Mouse (Mus musculus): ENCODE measurements around the gene Bcl2.
"Not testable (repeated sequence)": the region's sequence is repeated elsewhere in the genome, so short reads cannot be mapped to it uniquely, and the experiment has no call there.

Gene Bcl2

DNA sequence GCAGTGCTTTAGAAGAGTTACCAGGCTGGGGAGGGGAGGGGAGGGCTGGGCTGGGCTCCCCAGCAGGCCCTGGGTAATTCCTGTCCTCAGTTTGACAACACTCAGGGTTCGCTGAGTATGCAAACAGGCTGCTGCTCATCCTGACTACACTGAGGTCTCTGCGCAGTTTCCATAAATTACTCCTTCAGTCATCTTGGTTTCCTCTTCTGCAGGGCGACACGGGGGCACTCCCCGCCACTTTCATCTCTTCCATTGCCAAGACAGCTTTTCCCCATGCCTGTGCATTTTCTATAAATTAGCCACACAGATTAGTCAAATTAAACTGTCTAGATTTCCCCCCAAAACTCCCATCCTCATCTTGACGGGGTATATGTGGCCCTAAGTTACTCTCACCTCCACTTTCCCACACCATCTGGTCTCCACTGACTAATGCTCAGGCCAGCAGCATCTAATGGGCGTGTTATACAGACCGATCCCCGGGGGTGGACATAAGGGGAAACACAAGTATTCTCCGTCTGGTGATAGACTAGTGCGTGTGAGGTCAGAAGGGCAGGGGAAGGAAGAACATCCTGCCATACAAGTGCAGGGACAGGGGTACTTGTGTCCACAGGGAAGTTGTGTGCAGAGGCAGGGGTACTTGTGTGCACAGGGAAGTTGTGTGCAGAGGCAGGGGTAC is 152.9 kb downstream of the Bcl2 start:
- no peak for DNase-seq (ENCODE audit: extremely low read depth, low read depth, low spot score)

DNA sequence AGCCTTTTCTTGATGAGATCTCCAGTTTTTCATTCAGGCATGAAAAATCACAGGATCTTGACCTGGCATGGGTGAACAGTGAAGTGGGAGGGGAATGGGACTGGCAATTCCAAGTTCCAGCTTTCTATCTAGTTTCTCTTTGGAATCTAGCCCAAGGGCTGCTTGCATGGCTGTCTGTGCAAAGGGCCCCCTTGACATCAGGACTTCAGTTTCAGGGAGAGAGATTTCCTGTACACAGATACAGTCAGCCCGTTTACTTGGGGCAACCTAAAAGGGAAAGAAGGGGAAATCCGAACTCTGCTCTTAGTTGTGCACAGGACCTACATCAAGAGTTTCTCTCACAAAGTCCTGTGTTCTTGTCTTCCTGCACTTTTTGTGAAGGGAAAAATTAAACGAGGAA is 154.0 kb downstream of the Bcl2 start:
- DNase-seq (ENCODE audit: extremely low read depth, low read depth, low spot score), result no peak

DNA sequence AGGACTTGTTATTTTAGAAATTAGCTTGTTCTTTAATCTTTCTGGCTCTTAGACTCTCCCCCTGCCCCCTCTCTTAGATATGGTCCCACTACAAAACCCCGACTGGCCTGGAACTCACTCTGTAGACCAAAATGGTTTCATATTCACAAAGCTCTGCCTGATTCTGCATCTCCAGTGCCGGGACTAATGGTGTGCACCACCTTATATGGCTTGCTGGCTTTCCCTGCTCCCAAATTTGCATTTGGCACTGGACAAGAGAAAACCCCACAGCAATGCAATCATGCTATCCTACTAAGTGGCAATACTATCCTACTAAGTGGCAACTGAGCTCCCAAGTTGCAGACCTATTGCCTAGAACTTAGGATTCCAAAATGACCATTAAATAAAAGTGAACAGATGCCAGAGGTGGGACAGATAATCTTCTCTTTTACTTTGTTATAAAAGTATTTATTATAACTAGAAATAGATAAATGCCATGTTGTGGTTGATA is 154.9 kb downstream of the Bcl2 start:
- DNase-seq (ENCODE audit: extremely low read depth, low read depth, low spot score), result no peak

DNA sequence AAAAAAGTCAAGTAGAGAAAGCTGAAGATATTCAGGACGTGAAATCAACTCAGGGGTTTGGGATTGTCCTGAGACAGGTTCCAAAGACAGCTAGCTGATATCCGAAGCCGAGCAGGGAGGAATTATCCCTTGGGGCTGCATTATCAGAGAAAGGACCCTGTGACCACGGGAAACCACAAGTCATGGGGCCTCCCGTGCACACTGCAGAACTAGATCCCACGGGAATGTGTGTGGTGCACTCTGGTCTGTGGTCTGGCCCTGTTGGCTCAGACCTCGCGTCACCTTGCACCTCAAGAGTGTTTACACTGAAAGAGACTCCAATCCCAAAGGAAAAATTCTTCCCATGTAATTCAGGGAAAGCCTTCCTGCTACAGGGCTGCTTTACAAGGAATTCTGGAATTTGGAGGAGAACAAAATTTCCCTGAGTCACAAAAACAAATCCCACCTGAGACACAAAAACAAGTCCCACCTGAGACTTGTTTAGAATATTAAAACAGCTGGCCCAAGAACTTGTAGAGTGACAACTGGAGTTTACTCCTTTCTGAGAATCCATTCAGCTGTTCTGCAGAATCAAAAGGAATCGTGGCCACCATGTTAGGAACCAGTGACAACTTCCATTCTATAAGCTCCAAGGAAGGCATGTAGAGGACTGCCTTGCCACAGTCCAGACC is 158.4 kb downstream of the Bcl2 start:
- DNase-seq (ENCODE audit: extremely low read depth, low read depth, low spot score), result no peak

DNA sequence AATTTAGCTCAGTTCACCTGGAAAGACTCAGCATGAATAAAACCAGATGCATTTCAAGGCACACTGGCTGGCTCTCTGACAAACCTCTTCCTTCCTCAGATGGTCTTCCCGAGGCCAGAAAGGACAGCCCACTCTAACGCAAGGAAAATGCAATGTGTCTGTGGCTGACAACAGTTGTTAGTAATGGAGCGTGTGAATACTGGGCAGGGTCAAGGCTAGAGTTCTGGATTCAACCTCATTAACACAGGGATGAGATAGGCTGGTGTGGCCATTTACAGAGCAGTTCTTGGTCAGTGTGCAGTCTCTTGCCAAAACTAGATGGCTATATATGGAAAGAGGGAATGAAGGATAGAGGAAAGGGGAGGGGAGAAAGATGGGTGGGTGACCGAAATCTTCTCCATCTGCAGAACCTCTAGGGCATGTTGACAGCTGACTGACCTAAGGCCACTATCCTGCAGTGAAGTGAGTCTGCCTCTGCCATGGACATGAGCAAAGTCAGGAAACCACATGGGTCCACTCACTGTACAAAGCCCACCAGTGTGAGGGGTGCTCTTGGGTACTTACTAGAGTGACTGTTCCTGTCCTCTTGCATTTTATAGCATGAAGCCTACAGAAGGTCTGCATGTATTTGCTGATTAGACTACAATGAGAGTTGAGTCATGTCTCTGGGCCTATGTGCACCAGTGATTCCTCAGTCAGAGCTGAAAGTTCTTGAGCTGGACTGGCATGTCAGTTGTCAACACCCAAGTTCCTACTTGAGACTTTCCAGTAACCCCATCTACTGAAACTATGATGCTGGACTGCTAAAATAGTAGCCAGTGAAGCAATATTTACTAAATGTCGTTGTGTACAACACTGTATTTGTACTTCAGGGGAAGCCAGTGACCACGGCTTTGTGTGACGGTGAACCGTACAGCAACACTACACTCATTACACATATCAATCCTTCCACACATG is 159.9 kb downstream of the Bcl2 start:
- DNase-seq (ENCODE audit: extremely low read depth, low read depth, low spot score), result no peak

DNA sequence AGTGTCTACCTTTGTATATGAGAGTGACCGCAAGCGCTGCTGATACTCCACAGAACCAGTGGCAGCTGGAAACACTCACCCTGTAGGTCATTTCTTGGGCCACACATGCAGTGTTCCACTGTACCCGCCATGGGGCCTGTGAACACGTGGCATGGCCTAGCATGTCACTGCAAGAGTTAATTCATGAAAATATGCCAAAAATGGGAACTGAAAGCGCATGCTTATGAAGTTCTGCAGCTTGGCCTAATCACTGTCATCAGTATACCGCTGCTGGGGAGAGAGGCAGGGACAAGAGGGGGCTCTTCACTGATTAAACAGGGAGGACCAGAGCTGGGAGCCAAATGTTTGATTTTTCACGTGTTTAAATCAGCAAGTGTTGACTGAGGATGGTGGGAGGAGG is 161.2 kb downstream of the Bcl2 start:
- no peak for DNase-seq (ENCODE audit: extremely low read depth, low read depth, low spot score)

DNA sequence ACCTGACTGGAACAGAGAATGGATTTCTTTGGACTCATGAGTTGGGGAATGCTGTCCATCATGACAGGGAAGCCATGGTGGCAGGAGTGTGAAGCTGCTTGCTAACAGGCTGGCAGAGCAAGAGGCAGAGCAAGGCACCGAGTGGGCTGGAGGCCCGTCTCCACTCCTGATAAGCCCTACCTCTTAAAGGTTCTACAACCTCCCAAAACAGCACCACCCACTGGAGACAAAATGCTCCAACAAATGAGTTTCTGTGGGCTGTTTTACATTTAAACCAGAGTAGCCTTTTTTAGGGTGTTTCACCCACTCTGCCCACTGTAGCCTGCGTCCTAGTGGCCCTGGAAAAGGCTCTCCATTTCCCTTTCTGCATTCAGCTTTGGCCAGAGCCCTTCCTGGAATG is 163.5 kb downstream of the Bcl2 start:
- no peak for DNase-seq (ENCODE audit: extremely low read depth, low read depth, low spot score)

DNA sequence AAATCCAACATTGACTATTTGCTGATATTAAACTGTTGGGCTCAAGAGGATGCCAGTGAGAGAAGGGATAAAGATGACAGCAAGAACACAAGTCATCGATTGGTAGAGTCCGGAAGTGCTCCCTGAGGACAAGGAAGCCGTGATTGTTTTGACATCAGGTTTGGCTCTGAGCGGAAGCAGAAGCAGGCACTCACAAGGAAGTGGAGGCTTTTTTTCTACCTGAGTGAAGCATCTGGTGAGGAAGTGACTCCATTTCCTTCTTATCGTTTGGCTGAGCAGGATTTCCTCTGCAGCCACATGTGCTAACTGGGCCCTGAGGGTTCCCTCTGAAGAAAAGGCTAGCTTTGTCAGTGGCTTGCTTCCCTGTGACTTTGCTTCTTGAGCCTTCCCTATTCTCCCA is 165.0 kb downstream of the Bcl2 start:
- DNase-seq (ENCODE audit: extremely low read depth, low read depth, low spot score), result no peak

DNA sequence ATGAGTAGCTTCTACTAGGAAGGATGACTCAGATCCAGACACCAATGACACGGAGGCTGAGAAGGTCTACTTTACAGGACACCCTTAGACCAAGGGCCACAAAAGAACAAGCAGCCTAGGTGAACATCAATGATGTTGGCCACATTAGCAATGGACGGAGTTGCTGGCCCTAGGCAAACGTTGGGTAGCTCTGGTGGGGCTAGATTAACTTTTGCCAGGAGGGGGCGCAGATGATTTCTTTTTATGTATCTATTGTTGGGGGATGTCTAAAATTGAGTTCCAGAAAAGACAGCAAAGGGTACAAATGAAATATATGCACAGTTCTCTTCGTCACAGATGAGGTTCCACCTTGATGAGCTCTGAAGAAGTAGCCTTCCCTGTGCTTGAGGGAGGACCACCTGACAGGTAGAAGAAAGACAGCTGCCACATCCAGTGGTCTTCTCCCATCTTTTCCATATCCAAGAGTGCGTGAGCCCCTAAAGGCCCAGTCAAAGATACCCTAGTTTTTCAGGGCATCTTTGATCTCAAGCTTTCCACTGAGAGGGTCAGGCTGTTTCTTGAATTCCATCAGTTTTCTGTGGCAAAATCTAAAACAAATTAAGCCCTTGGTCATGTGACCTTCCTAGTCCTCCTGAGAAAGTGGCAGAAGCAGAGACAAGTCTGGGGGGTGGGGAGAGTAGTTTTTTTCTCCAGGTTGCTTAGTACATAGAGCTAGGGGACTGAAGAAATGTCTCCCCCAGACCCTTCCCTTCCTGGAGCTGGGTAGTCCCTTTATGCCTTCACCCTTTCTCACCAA is 169.1 kb downstream of the Bcl2 start:
- DNase-seq (ENCODE audit: extremely low read depth, low read depth, low spot score), result no peak

DNA sequence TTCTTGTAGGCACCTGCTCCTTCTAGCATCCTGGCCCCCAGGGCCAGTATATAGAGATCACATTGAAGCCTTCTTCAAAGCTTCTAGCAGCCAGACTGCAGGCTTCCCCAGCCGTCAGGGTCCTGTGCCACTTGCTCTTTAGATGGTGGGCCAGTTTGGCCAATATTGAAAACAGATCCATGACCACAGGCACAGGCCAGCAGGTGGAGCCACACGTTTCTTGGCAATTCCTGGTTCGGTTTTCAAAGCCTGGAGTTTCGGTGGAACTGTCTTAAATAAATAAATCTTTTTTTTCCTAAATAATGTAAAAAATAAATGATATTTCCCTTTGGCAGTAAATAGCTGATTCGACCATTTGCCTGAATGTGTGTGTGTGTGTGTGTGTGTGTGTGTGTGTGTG is 171.3 kb downstream of the Bcl2 start:
- no peak for DNase-seq (ENCODE audit: extremely low read depth, low read depth, low spot score)

DNA sequence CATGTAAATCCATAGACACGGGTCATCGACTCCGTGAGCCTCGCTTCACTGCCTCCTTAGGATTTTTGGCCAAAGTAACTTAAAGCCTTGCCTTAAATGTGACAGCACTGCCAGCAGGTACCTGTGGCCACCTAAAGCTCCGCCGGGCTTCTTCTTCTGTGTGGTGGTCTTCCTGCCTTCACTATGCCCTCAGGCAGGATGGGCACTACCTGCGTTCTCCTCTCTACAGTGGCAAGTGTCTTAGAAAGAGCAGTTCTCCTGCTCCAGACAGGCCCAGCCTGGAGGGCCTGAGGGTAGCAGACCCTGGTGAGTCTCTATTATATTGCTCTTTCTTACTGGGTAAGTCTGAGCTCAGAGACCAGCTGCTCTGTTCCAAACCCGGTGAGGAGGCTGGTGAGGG is 172.2 kb downstream of the Bcl2 start:
- DNase-seq (ENCODE audit: extremely low read depth, low read depth, low spot score), result no peak

DNA sequence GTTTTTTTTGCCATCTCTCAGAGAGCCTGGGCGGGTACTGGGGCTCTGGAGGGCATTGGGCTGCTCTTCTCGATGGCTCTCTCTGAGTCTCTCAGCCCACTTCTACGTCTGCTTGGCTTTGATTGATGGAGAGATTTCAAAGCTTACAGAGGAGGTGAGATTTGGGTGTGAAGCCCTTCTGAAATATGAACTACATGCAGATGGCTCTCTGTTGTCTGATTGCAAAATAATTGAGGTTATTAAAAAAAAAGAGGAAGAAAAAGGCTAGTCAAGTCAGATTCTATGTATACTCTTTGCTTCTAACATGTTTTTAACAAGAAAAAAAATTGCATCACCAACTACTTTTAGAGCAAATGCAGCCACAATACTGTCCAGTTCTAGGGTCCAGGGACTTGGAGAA is 173.9 kb downstream of the Bcl2 start:
- DNase-seq (ENCODE audit: extremely low read depth, low read depth, low spot score), result no peak

DNA sequence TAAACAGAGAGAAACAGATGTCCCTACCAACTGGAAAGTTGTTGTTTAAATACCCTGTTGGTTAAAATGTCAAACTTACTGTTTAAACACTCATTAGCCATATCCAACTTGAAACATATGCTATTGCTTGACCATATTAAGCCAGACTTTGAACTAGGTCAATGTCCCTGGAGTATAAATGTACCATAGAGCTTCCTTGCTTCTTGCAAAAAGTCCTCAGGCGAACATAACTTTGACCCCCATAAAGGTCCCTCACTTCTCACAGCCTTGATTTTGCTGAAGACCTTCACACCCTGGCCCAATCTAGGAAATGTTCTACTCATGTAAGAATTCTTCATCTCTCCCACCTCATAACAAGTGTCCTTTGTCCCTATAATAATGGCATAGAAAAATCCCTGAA is 175.0 kb downstream of the Bcl2 start:
- no peak for DNase-seq (ENCODE audit: extremely low read depth, low read depth, low spot score)

DNA sequence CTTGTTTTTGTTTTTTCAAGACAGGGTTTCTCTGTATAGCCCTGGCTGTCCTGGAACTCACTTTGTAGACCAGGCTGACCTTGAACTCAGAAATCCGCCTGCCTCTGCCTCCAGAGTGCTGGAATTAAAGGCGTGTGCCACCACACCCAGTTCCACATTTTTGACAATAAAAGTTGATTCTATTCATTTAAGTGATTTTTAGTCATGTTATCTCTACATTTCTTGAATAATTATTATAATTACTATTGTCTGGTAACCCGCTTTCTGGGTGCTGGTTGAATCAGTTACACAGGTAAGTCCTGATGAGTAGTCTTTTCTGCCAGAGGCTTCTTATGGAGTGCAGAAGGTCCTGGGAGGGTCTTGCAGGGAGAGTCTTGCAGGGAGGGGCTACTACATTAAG is 179.2 kb downstream of the Bcl2 start:
- DNase-seq (ENCODE audit: extremely low read depth, low read depth, low spot score), result not testable (repeated sequence)

DNA sequence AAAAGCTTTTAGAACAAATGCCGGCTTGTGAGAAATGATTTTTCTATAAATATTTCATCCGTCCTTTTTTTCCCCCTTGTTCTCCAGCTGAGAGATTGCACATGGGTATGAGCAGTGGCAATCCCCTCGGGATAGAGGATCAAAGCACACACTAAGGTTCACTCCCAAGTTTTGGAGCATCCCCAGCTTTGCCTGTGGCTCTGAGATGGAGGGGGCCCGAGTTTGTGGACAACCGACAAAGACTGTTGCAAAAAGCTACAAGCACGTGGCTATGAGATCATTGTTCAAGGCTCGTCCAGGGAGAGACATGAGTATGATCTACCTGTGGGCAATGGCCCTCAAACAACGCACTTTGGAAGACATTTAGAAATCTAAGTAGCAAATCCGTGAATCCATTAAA is 184.5 kb downstream of the Bcl2 start:
- no peak for DNase-seq (ENCODE audit: extremely low read depth, low read depth, low spot score)

DNA sequence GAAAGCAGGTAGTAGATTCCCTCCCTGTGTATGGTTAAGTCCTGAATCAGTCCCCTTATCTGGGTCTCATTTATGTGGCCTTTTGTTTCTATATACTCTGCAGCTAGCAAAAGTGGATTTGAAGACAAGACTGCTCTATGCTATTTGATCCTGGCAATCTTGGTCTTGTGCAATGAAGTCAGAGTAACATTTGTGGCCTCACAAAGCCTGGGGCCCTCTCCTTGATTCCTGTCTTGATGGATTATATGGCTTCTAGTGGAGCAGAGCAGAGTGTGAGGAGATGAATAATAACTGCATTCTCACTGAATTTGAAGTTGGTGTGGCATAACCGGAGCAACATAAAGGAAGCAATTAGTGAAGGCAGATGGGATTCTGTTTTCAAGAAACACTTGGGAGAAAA is 186.5 kb downstream of the Bcl2 start:
- DNase-seq (ENCODE audit: extremely low read depth, low read depth, low spot score), result peak; percentile 74

DNA sequence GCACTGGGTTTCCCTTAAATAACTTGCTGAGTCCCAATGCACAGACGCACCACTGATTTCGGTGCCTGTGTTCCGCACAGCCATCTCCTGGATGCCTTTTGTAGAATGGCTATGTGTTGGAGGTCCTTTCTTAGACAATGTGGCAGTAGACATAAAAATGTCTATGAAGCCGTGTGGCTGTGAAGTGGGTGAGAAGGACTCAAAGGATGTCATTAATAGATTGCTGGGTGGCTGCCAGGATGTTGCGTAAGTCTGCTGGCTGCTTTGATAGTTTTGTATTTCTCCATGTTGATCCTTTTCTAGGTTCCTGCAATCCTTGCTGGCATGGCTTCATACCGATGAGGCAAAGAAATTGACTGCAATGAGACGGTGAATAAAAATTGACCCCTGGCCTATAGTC is 187.3 kb downstream of the Bcl2 start:
- peak; percentile 92 for DNase-seq (ENCODE audit: extremely low read depth, low read depth, low spot score)

DNA sequence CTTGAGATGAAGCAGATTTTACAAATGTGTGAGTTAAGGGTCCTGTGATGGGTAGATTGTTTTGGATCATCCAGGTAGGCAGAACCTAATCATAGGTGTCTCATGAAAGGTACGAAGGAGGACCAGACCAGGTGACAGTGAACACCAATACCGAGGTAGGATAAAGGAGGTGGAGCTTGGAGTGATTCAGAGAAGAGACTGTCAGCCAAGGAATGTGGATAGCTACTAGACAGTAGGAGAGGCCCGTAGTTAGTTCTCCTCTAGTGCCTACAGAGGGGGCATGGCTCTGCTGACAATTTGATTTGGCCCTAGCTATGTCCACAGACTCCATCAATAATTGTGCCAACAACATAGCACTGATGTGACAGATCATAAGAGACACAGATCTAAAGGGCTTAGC is 188.0 kb downstream of the Bcl2 start:
- no peak for DNase-seq (ENCODE audit: extremely low read depth, low read depth, low spot score)

DNA sequence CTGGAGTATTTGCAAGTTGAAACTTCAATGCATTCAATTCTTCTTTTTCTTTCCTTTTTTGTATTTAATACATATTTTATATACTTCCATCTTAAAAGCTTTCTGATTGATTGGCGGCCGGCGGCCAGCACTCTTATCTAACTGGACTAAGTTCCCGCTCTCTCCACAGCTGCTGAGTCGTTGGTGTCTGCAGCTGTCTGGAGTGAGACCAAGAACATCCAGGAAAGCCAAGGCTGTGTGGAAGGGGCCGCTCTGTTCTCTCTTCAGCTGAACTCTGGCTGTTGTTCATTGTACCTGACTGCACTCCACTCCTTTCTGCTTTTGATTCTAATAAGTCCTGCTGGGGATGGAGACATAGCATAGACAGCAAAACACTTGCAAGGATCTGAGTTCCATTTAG is 190.3 kb downstream of the Bcl2 start:
- DNase-seq (ENCODE audit: extremely low read depth, low read depth, low spot score), result no peak

DNA sequence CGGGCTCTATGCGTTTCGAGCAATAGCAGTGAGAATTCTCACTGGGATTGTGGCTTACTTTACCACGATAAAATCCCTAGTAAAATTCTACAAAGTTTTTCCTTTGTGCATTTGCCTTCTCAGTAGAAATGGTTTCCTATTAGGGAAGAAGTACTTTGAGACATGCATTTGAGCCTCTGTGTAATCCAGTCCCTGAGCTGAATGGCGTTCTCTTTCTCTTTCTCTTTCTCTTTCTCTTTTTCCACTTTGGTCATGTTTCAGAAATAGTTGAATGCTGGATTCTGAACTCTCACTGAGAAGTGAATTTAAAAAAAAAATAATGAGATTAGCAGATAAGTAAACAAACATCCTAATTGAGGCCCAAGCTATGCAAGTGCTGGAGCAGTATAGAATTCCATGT is 191.1 kb downstream of the Bcl2 start:
- no peak for DNase-seq (ENCODE audit: extremely low read depth, low read depth, low spot score)

DNA sequence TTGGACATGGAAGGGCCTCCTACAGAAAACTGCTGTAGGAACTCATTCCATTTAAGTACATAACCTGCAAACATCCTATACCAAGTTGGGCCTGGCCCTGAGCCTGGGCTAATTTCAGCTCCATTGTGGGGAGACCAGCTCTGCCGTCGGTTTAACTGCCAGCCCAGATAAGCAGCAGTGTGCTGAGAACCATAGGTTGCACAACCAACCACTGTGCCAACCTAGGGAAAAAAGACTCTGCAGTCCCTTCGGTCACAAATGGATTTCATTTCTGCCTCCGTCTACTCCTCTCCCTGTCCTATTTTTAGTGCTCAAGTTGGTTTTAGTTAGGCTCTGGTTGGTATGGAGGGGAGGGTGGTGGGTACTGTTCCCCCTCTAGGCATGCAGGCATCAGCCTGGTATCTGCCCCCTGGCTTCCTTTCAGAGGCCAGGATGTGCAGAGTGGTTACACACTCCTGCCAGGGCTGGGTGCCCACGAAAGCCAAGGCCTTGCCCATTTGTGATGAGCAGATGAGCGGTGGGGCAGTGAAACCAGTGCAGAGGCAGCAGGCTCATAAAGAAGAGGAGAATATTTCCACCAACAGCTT is 196.4 kb downstream of the Bcl2 start:
- DNase-seq (ENCODE audit: extremely low read depth, low read depth, low spot score), result no peak
